Mouse (Mus musculus): ENCODE measurements around the gene Crybg2.

- no peak for TF ChIP-seq CTCF (IDR thresholded peaks at IDR 0.05; ENCODE audit: low read depth, low read length)
- TF ChIP-seq POLR2A (IDR thresholded peaks at IDR 0.05; ENCODE audit: extremely low read depth, insufficient read depth, low read length) = no peak
These were observed 1.7 kb upstream of the Crybg2 start for GRCm38 (mm10) chr4:134058908-134059307.
